Mouse (Mus musculus): ENCODE results near the gene 2410137M14Rik. TPM values are rescaled to one million over a fixed set of nuclear protein-coding genes. Genes with fewer than 3 reads are reported as not detected.

The 2410137M14Rik gene
- polyA plus RNA-seq, 1 experiment from 2014 or later, result 0.57 TPM

GRCm38 (mm10) chr17:36942791-36943471 lies 38.1 kb downstream of the 2410137M14Rik start, which contains the start of gene Rnf39:
Rnf39 (plus strand) TSS chr17:36942918.
- 0 out of 2 replicates have a peak, but pooled peaks have one; percentile 3 for ATAC-seq
- Histone ChIP-seq H3K4me3 (replicated peaks) (peak within 1 kb of the TSS; percentile 42), H3K9me3 (no peaks in the 10 kb centered on the region), H3K9ac (replicated peaks) (peak within 1 kb of the TSS; percentile 47), H3K27ac (no peak within 1 kb of the TSS), H3K4me1 (replicated peaks) (peaks cover 30% of the 10 kb centered on the region), H3K36me3 (no peaks in the 10 kb centered on the region), H3K27me3 (peaks cover 60% of the 10 kb centered on the region), H3K4me2 (replicated peaks) (peak within 1 kb of the TSS; percentile 63)
- 3% methylated on average over 59 of the region's 59 CpGs for WGBS

DNA sequence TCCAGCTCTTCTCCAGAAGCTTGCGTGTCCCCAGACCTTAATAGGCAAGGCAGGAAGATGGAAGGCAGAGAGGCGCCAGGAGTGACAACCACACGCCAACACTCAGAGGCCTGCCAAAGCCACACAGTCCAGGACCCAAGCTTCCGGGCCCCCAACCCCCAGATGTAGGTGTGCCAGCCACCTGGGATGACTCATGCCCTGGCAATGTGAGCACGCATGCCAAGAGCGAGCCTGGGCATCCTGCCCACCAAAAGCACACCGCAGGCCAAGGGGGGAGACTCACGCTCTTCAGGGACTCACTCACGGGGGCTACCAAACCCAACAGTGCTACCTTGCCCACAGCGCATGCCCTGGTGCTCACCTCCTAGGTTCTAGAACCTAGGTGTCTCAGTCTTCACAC lies 38.6 kb downstream of the 2410137M14Rik start:
- Histone ChIP-seq H3K4me1 (replicated peaks) (peaks cover 25% of the 10 kb centered on the region), H3K27ac (no peak overlapping the region), H3K9ac (replicated peaks) (no peak overlapping the region), H3K9me3 (no peaks in the 10 kb centered on the region), H3K4me2 (replicated peaks) (peak overlapping the region; percentile 63), H3K27me3 (peaks cover 63% of the 10 kb centered on the region), H3K4me3 (replicated peaks) (peak overlapping the region; percentile 42), H3K36me3 (no peaks in the 10 kb centered on the region)
- ATAC-seq, result no peak
- WGBS, result 65% methylated on average over 10 of the region's 10 CpGs

DNA sequence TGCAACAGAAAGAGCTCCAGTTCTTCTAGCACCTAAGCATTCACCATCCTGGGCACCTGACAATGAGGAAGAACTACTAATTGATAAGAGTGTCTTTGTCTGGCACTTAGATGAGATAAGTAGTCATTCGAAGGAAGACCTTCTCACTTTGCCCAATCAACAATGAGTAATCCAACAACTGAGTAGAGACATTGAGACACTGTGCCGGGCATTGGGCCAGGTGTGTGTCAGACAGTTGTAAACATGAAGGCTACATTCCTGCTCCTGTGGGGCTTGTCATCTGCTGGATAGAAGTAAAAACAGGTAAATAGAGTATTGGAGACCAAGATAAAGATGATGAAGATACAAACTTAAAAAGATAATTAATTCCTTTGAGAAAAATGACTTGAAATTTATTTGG lies 43.0 kb downstream of the 2410137M14Rik start:
- H3K27me3 ChIP-seq, result peaks cover 29% of the 10 kb centered on the region
- ATAC-seq, result no peak

GRCm38 (mm10) chr17:36931806-36932205 lies 49.2 kb downstream of the 2410137M14Rik start:
- no peak for ATAC-seq
- no peaks in the 10 kb centered on the region for H3K4me1 ChIP-seq (replicated peaks)
- no peaks in the 10 kb centered on the region for H3K36me3 ChIP-seq
- no peak overlapping the region for H3K4me2 ChIP-seq (replicated peaks)
- 79% methylated on average over 2 of the region's 2 CpGs for WGBS
- no peak overlapping the region for H3K9ac ChIP-seq (replicated peaks)
- H3K27ac ChIP-seq, result no peak overlapping the region
- H3K4me3 ChIP-seq (replicated peaks), result no peak overlapping the region
- H3K27me3 ChIP-seq, result no peaks in the 10 kb centered on the region
- no peaks in the 10 kb centered on the region for H3K9me3 ChIP-seq

More for the DNA sequence above, 43.0 kb downstream of the 2410137M14Rik start:
- H3K4me3 ChIP-seq (replicated peaks), result no peak overlapping the region
- WGBS, result 86% methylated on average over 2 of the region's 2 CpGs
- no peak overlapping the region for H3K4me2 ChIP-seq (replicated peaks)
- H3K9ac ChIP-seq (replicated peaks), result no peak overlapping the region
- no peak overlapping the region for H3K27ac ChIP-seq
- H3K36me3 ChIP-seq, result no peaks in the 10 kb centered on the region
- H3K9me3 ChIP-seq, result no peaks in the 10 kb centered on the region
- H3K4me1 ChIP-seq (replicated peaks), result peaks cover 5% of the 10 kb centered on the region

DNA sequence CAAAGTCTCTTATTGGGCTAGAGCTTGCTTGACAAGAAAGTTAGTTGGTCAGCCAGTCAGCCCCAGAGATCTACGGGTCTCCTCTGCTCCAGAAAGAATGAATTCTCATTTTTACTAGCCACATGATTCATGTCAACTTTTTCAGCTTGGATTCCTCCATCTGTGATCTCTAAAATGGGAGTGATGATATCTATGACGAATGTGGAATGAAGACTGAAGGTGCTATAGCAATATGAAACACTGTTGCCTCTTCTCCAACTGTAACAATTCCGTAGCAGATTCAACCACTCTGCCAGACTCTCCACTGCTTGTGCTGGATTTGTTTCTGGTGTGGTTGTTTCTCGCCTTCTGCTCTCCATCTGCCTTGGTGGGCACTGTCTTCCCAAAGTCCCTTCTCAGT lies 49.9 kb downstream of the 2410137M14Rik start:
- 84% methylated on average over 4 of the region's 4 CpGs for WGBS
- Histone ChIP-seq H3K4me2 (replicated peaks) (no peak overlapping the region), H3K4me3 (replicated peaks) (no peak overlapping the region), H3K27ac (no peak overlapping the region), H3K9me3 (no peaks in the 10 kb centered on the region), H3K36me3 (no peaks in the 10 kb centered on the region), H3K27me3 (no peaks in the 10 kb centered on the region), H3K9ac (replicated peaks) (no peak overlapping the region), H3K4me1 (replicated peaks) (no peaks in the 10 kb centered on the region)
- ATAC-seq, result no peak

DNA sequence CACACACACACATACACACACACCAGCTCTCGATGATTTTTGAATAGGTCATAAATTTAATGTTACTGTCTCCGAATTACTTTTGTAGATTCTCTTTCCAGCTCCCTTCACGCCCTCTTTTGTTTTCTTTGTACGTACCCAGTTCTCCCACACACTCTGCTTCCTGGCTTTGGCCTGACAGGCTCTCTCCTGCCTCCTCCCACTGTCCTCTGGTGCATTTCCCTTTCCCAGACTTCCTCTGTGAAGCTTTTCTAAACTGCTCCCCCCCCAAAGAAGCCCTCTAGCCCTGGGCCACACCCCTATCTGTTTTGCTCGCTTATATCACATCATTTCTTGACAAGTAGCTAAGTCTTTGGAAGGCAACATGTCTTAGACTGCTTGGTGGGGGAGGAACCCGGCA lies 50.8 kb downstream of the 2410137M14Rik start:
- no peak for ATAC-seq
- Histone ChIP-seq H3K36me3 (no peaks in the 10 kb centered on the region), H3K9me3 (no peaks in the 10 kb centered on the region), H3K27me3 (no peaks in the 10 kb centered on the region), H3K4me1 (replicated peaks) (no peaks in the 10 kb centered on the region), H3K4me3 (replicated peaks) (no peak overlapping the region), H3K4me2 (replicated peaks) (no peak overlapping the region), H3K9ac (replicated peaks) (no peak overlapping the region), H3K27ac (no peak overlapping the region)
- WGBS, result 83% methylated on average over 6 of the region's 6 CpGs

DNA sequence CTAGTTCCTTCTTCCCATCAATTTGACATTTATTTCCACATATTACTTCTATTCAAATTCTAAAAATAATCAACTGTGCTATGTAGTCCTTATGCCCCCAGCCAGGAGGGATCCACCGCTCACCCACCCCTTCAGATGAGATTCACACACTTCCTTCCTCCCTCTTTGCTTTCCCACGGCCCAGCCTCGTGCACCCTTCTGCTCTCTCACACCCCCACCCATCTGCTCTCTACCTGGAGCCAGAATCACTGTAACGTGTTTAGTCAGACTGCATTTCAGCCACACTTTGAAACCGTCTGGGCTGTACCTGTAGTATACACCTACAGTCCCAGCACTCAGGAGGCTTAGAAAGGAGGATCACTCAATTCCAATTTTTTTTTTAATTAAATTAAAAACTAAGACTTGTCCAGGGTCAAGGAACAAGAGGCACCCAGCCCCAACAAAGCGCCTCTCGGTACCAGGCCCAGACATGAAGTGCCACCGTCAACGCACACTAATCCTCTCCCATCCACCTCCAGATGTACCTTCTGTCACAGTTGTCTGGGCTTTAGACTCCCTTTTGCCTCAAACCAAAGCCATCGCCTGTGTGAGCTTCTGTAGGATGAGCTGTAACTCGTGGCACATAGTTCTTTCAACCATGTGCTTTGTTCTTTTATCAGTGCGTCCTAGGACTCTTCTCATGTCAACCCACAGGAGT lies 51.7 kb downstream of the 2410137M14Rik start:
- 75% methylated on average over 12 of the region's 12 CpGs for WGBS
- no peaks in the 10 kb centered on the region for H3K4me1 ChIP-seq (replicated peaks)
- H3K9me3 ChIP-seq, result no peaks in the 10 kb centered on the region
- H3K9ac ChIP-seq (replicated peaks), result no peak overlapping the region
- H3K27ac ChIP-seq, result no peak overlapping the region
- no peaks in the 10 kb centered on the region for H3K36me3 ChIP-seq
- no peaks in the 10 kb centered on the region for H3K27me3 ChIP-seq
- H3K4me2 ChIP-seq (replicated peaks), result no peak overlapping the region
- no peak for ATAC-seq
- no peak overlapping the region for H3K4me3 ChIP-seq (replicated peaks)

Other genes starting within 250 kb of the 2410137M14Rik start
- gene H2-M10.5, start 208.3 kb downstream of the 2410137M14Rik start, polyA plus RNA-seq (2015; fragmentation: Nextera tagmentation; extraction: Ambion mirVana), result not detected in 2 replicates
- not detected in 2 replicates for gene H2-M10.6, start 169.1 kb downstream of the 2410137M14Rik start, polyA plus RNA-seq (2015; fragmentation: Nextera tagmentation; extraction: Ambion mirVana)
- 46.4 and 46.6 TPM in 2 replicates for gene Trim26, start 144.1 kb downstream of the 2410137M14Rik start, polyA plus RNA-seq (2015; fragmentation: Nextera tagmentation; extraction: Ambion mirVana)
- 0.22 and 0.58 TPM in 2 replicates for gene Trim15, start 114.0 kb downstream of the 2410137M14Rik start, polyA plus RNA-seq (2015; fragmentation: Nextera tagmentation; extraction: Ambion mirVana)
- gene Trim10, start 111.7 kb downstream of the 2410137M14Rik start, polyA plus RNA-seq (2015; fragmentation: Nextera tagmentation; extraction: Ambion mirVana), result 1.2 and 2.0 TPM in 2 replicates
- not detected in 2 replicates for gene Trim40, start 91.1 kb downstream of the 2410137M14Rik start, polyA plus RNA-seq (2015; fragmentation: Nextera tagmentation; extraction: Ambion mirVana)
- gene Trim31, start 83.1 kb downstream of the 2410137M14Rik start, polyA plus RNA-seq (2015; fragmentation: Nextera tagmentation; extraction: Ambion mirVana), result not detected in 2 replicates
- 0.63 and 0.70 TPM in 2 replicates for gene Rnf39, start 38.3 kb downstream of the 2410137M14Rik start, polyA plus RNA-seq (2015; fragmentation: Nextera tagmentation; extraction: Ambion mirVana)
- 172 and 177 TPM in 2 replicates for gene Ppp1r11, start 29.5 kb downstream of the 2410137M14Rik start, polyA plus RNA-seq (2015; fragmentation: Nextera tagmentation; extraction: Ambion mirVana)
- 68.3 and 71.8 TPM in 2 replicates for gene Znrd1, start 22.7 kb downstream of the 2410137M14Rik start, polyA plus RNA-seq (2015; fragmentation: Nextera tagmentation; extraction: Ambion mirVana)
- 4.8 and 6.5 TPM in 2 replicates for gene Znrd1as, start 22.6 kb downstream of the 2410137M14Rik start, polyA plus RNA-seq (2015; fragmentation: Nextera tagmentation; extraction: Ambion mirVana)
- gene H2-M5, start 8.3 kb upstream of the 2410137M14Rik start, polyA plus RNA-seq (2015; fragmentation: Nextera tagmentation; extraction: Ambion mirVana), result 3.9 TPM in 2 replicates
- gene Zfp57, start 19.9 kb upstream of the 2410137M14Rik start, polyA plus RNA-seq (2015; fragmentation: Nextera tagmentation; extraction: Ambion mirVana), result 262 and 272 TPM in 2 replicates
- gene Mog, start 42.2 kb upstream of the 2410137M14Rik start, polyA plus RNA-seq (2015; fragmentation: Nextera tagmentation; extraction: Ambion mirVana), result 1.6 TPM in 2 replicates
- gene Gabbr1, start 64.7 kb upstream of the 2410137M14Rik start, polyA plus RNA-seq (2015; fragmentation: Nextera tagmentation; extraction: Ambion mirVana), result 46.7 and 53.2 TPM in 2 replicates
- gene Olfr90, start 107.3 kb upstream of the 2410137M14Rik start, polyA plus RNA-seq (2015; fragmentation: Nextera tagmentation; extraction: Ambion mirVana), result not detected in 2 replicates
- gene Olfr91, start 117.0 kb upstream of the 2410137M14Rik start, polyA plus RNA-seq (2015; fragmentation: Nextera tagmentation; extraction: Ambion mirVana), result not detected in 2 replicates
- not detected in 2 replicates for gene Olfr92, start 138.9 kb upstream of the 2410137M14Rik start, polyA plus RNA-seq (2015; fragmentation: Nextera tagmentation; extraction: Ambion mirVana)
- gene Olfr93, start 180.3 kb upstream of the 2410137M14Rik start, polyA plus RNA-seq (2015; fragmentation: Nextera tagmentation; extraction: Ambion mirVana), result not detected in 2 replicates
- not detected in 2 replicates for gene Ubd, start 212.7 kb upstream of the 2410137M14Rik start, polyA plus RNA-seq (2015; fragmentation: Nextera tagmentation; extraction: Ambion mirVana)
- not detected in 2 replicates for gene Olfr94, start 219.8 kb upstream of the 2410137M14Rik start, polyA plus RNA-seq (2015; fragmentation: Nextera tagmentation; extraction: Ambion mirVana)
- gene Olfr95, start 231.9 kb upstream of the 2410137M14Rik start, polyA plus RNA-seq (2015; fragmentation: Nextera tagmentation; extraction: Ambion mirVana), result not detected in 2 replicates
- not detected in 2 replicates for gene Olfr96, start 238.9 kb upstream of the 2410137M14Rik start, polyA plus RNA-seq (2015; fragmentation: Nextera tagmentation; extraction: Ambion mirVana)

Data from midbrain, embryonic 13.5 days (tissue).